Mouse (Mus musculus): ENCODE results near the gene Tbc1d13.

DNA sequence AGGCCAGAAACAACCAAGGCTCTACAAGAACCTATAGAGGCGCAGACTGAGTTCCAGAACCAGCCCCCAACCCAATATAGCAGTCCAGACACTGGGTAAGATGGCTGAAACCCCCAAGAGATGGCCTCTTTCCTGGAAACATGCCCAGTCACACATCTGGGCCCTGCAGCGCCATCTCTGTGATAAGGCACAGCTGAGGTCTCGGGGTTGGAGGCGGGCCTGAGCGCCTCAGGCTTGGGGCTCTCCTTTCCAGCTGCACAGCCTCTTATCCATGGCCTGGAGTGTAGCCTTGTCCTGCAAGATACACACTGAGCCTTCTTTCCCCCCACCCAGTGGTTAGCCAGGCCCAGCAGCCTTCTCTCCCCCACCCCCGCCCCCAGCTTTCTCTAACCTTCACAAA is 51.7 kb downstream of the Tbc1d13 start:
- TF ChIP-seq CTCF (IDR thresholded peaks at IDR 0.05; ENCODE audit: control insufficient read depth, insufficient read depth, low read length) (no peak), POLR2A (IDR thresholded peaks at IDR 0.05; ENCODE audit: borderline replicate concordance, control insufficient read depth, low read depth, low read length) (no peak)
